Mouse (Mus musculus) hindbrain, embryonic 14.5 days (tissue): Measurements from ENCODE around the gene Ldhc. TPM values are rescaled to one million over a fixed set of nuclear protein-coding genes. Genes with fewer than 3 reads are reported as not detected.

ENCODE experiments used
- ATAC-seq: fragments of 200-750 bp; cut with Nextera tagmentation; 2 replicates; pipeline ENCODE4 v1.8.0; 2017; ENCODE audit warnings: moderate number of reproducible peaks, mild to moderate bottlenecking, moderate TSS enrichment, moderate library complexity; ENCODE audit not compliant: low FRiP score
- DNase-seq: peaks from one replicate; pipeline ENCODE4 v3.0.0-alpha.2; 2015; ENCODE audit warnings: low spot score
- H3K27ac ChIP-seq: fragments of 300-500 bp; sonication (generic); 2 replicates; pipeline ENCODE4 v1.5.1; 2014; ENCODE audit warnings: mild to moderate bottlenecking, moderate library complexity
- H3K27me3 ChIP-seq: fragments of 300-500 bp; sonication (generic); 2 replicates; pipeline ENCODE4 v1.6.1; 2014; ENCODE audit warnings: mild to moderate bottlenecking, low read length, mixed read lengths; ENCODE audit not compliant: control insufficient read depth, insufficient read depth
- H3K36me3 ChIP-seq: fragments of 300-500 bp; sonication (generic); replicated peaks from 2 replicates; pipeline ENCODE4 v1.6.1; 2014; ENCODE audit not compliant: control insufficient read depth, insufficient read depth
- H3K4me1 ChIP-seq: fragments of 300-500 bp; sonication (generic); replicated peaks from 2 replicates; pipeline ENCODE4 v1.6.1; 2014; ENCODE audit warnings: antibody characterized with exemption, low read length, mixed read lengths; ENCODE audit not compliant: control insufficient read depth, insufficient read depth
- H3K4me2 ChIP-seq: fragments of 300-500 bp; sonication (generic); replicated peaks from 2 replicates; pipeline ENCODE4 v1.6.1; 2014; ENCODE audit warnings: mild to moderate bottlenecking, moderate library complexity
- H3K4me3 ChIP-seq: fragments of 300-500 bp; sonication (generic); replicated peaks from 2 replicates; pipeline ENCODE4 v1.5.1; 2014; ENCODE audit warnings: mild to moderate bottlenecking, low read length
- H3K9ac ChIP-seq: fragments of 300-500 bp; sonication (generic); 2 replicates; pipeline ENCODE4 v1.6.1; 2014
- H3K9me3 ChIP-seq: fragments of 300-500 bp; sonication (generic); 2 replicates; pipeline ENCODE4 v1.6.1; 2016; ENCODE audit warnings: low read length; ENCODE audit not compliant: control insufficient read depth
- WGBS: fragments of 180-500 bp; shearing (Covaris S2); extraction: QIAGEN DNeasy Blood & Tissue Kit; methylation state at CpG from one replicate; pipeline ENCODE4 v1.1.7; 2014; 5-methylcytosine and 5-hydroxymethylcytosine counted together
- polyA plus RNA-seq: library from polyadenylated mRNA; unstranded; fragments of >200 nt; fragmentation: Nextera tagmentation; extraction: Ambion mirVana; gene quantifications from 2 replicates; pipeline ENCODE4 v1.2.1, GENCODE M21; 2014

The Ldhc gene
- polyA plus RNA-seq, 1 experiment from 2014 or later, result 0.19 TPM

DNA sequence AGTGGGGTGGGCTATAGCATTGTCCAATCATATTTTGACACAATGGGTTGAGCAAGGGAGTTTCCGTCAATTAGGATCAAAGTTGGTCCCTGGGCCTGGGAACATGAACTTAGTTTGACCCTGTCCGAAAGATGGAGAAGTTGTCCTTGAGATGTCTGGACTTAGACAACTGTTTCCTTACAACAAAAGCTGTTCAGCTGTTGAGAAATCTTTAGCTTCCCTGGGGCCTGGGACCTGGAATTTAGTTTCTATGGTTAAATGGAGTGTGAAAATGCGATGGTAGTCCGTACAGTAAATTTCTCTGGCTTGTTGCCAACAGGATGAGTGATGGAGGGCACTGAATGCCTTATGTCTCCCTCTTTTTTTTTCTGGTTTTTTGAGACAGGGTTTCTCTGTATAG lies 61.1 kb downstream of the Ldhc start:
- no peak for ATAC-seq
- no peaks in the 10 kb centered on the region for H3K9me3 ChIP-seq
- peaks cover 21% of the 10 kb centered on the region for H3K36me3 ChIP-seq
- no peak for DNase-seq
- peaks cover 20% of the 10 kb centered on the region for H3K4me1 ChIP-seq
- no peak overlapping the region for H3K27ac ChIP-seq
- no peak overlapping the region for H3K9ac ChIP-seq
- H3K4me3 ChIP-seq, result no peak overlapping the region
- 63% methylated on average over 4 of the region's 4 CpGs for WGBS
- no peak overlapping the region for H3K4me2 ChIP-seq
- no peaks in the 10 kb centered on the region for H3K27me3 ChIP-seq

Other genes starting within 250 kb of the Ldhc start
- 41.1 and 44.1 TPM in 2 replicates for gene Sergef, start 221.4 kb upstream of the Ldhc start, polyA plus RNA-seq
- 0.19 and 0.70 TPM in 2 replicates for gene Tph1, start 188.7 kb upstream of the Ldhc start, polyA plus RNA-seq
- 16.6 and 16.8 TPM in 2 replicates for gene Saal1, start 150.5 kb upstream of the Ldhc start, polyA plus RNA-seq
- 0.08 TPM in 1 of 2 replicates, not detected in the other for gene Saa3, start 145.5 kb upstream of the Ldhc start, polyA plus RNA-seq
- not detected in 2 replicates for gene Saa4, start 128.6 kb upstream of the Ldhc start, polyA plus RNA-seq
- gene Saa1, start 118.2 kb upstream of the Ldhc start, polyA plus RNA-seq, result not detected in 2 replicates
- gene Saa2, start 109.4 kb upstream of the Ldhc start, polyA plus RNA-seq, result not detected in 2 replicates
- gene Hps5, start 65.1 kb upstream of the Ldhc start, polyA plus RNA-seq, result 12.7 and 13.0 TPM in 2 replicates
- gene Gtf2h1, start 65.1 kb upstream of the Ldhc start, polyA plus RNA-seq, result 36.1 and 43.8 TPM in 2 replicates
- gene Ldha, start 19.7 kb upstream of the Ldhc start, polyA plus RNA-seq, result 545 and 632 TPM in 2 replicates
- 362 and 374 TPM in 2 replicates for gene Tsg101, start 58.8 kb downstream of the Ldhc start, polyA plus RNA-seq
- 5.3 and 5.6 TPM in 2 replicates for gene Uevld, start 97.3 kb downstream of the Ldhc start, polyA plus RNA-seq
- not detected in 2 replicates for gene Gm9999, start 122.4 kb downstream of the Ldhc start, polyA plus RNA-seq
- 7.7 and 8.0 TPM in 2 replicates for gene Spty2d1, start 147.2 kb downstream of the Ldhc start, polyA plus RNA-seq
- 21.0 and 22.1 TPM in 2 replicates for gene Tmem86a, start 189.4 kb downstream of the Ldhc start, polyA plus RNA-seq